Comparison of ENCODE assay signal across 23 mouse cellular contexts in the genomic region with DNA sequence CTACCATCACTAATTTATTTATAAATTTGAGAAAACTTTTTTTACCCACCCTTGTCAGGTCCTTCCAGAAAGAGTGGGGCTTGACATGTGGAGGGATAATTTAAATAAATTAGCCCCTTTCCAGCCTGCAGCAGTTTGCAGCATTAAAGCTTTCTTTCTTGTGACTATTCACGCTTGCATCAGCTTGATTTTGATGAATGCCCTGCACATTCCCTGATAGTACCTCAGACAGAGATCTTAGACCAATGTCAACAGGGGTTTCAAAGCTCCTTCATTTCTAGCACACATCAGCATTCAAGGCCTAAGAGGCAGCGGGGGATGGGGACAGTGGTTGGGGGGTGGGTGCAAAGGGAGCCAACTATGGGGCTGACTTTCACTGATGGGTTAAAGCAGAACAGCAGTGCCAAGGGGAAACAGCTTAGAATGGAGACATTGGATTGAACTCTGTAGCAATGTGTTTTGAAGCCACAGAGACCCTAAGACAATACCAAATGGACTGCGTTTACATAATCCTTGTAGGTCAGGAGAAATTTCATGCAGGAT.
A peak's percentile ranks its signal among the peaks of the same experiment; 100 is the strongest.
DNase-seq lines count a peak whose midpoint lies in the region; ATAC-seq and TF ChIP-seq lines count a peak whose summit lies in the region.
"Had no signal": no experiment of that assay in that cellular context is flagged by ENCODE, and none has a peak within 500 bp of the region (broad histone marks: within the 10 kb centered on the region; RNA-seq: fewer than 3 reads in every experiment).

No protein-coding gene starts in this region.

- no peak overlapping the region for H3K4me3 ChIP-seq in forebrain, embryonic 11.5 days (ENCODE audit: low read depth, low read length)
- H3K4me3 ChIP-seq in forebrain, embryonic 12.5 days (replicated peaks), result no peak overlapping the region
- H3K4me3 ChIP-seq in hindbrain, embryonic 11.5 days (ENCODE audit: low read depth, low read length), result no peak overlapping the region
- no peak overlapping the region for H3K4me3 ChIP-seq in hindbrain, embryonic 10.5 days
- no peak overlapping the region for H3K4me3 ChIP-seq in midbrain, embryonic 11.5 days (ENCODE audit: low read depth, low read length)
- no peak overlapping the region for H3K4me3 ChIP-seq in midbrain, embryonic 14.5 days (replicated peaks; ENCODE audit: low read depth, low read length)
- no peak overlapping the region for H3K4me3 ChIP-seq in stomach, postnatal 0 days (ENCODE audit: low read depth, low read length)
- H3K4me3 ChIP-seq: heart, embryonic 12.5 days; heart, embryonic 15.5 days; hindbrain, embryonic 15.5 days; intestine, embryonic 15.5 days had no signal

- peak; percentile 30; the same call in 1 of the 2 replicates for ATAC-seq in forebrain, embryonic 11.5 days (replicated peaks; ENCODE audit: low FRiP score)
- no peak for ATAC-seq in forebrain, embryonic 12.5 days (ENCODE audit: low FRiP score)
- ATAC-seq in hindbrain, embryonic 11.5 days (ENCODE audit: low FRiP score), result peak; percentile 43; the same call in 1 of the 2 replicates
- ATAC-seq in midbrain, embryonic 11.5 days (ENCODE audit: low FRiP score), result peak; percentile 70
- no peak for ATAC-seq in midbrain, embryonic 14.5 days (ENCODE audit: low FRiP score, low TSS enrichment)
- ATAC-seq in stomach, postnatal 0 days (ENCODE audit: low FRiP score, low TSS enrichment), result no peak
- ATAC-seq: activated CD4-positive, CD25-positive, alpha-beta regulatory T cell, adult 4 months; intestine, embryonic 15.5 days had no signal

- no peak overlapping the region for H3K27ac ChIP-seq in forebrain, embryonic 11.5 days (ENCODE audit: low read depth, low read length)
- no peak overlapping the region for H3K27ac ChIP-seq in forebrain, embryonic 12.5 days
- H3K27ac ChIP-seq in hindbrain, embryonic 11.5 days (ENCODE audit: low read depth, low read length), result no peak overlapping the region
- H3K27ac ChIP-seq in hindbrain, embryonic 10.5 days, result no peak overlapping the region
- no peak overlapping the region for H3K27ac ChIP-seq in midbrain, embryonic 11.5 days (ENCODE audit: low read depth, low read length)
- H3K27ac ChIP-seq in midbrain, embryonic 14.5 days (replicated peaks; ENCODE audit: low read depth, low read length), result no peak overlapping the region
- H3K27ac ChIP-seq in stomach, postnatal 0 days (replicated peaks), result no peak overlapping the region
- H3K27ac ChIP-seq: heart, embryonic 15.5 days; hindbrain, embryonic 15.5 days; intestine, embryonic 15.5 days had no signal

- no peak for TF ChIP-seq EP300 in stomach, postnatal 0 days (optimal IDR thresholded peaks at IDR 0.05)

- no peak for TF ChIP-seq CTCF in brain, embryonic 14.5 days (IDR thresholded peaks at IDR 0.05; ENCODE audit: borderline replicate concordance, extremely low read depth, insufficient read depth, insufficient read length)
- no peak for TF ChIP-seq CTCF in stomach, postnatal 0 days (IDR thresholded peaks at IDR 0.05; ENCODE audit: low read depth)

- H3K9me3 ChIP-seq in forebrain, embryonic 11.5 days (ENCODE audit: control insufficient read depth, low read length), result no peaks in the 10 kb centered on the region
- H3K9me3 ChIP-seq in forebrain, embryonic 12.5 days, result no peaks in the 10 kb centered on the region
- no peaks in the 10 kb centered on the region for H3K9me3 ChIP-seq in hindbrain, embryonic 11.5 days (ENCODE audit: control insufficient read depth, low read length)
- H3K9me3 ChIP-seq in hindbrain, embryonic 10.5 days, result no peaks in the 10 kb centered on the region
- H3K9me3 ChIP-seq in midbrain, embryonic 11.5 days (ENCODE audit: control insufficient read depth, low read length), result no peaks in the 10 kb centered on the region
- H3K9me3 ChIP-seq in midbrain, embryonic 14.5 days (ENCODE audit: control insufficient read depth, low read length), result no peaks in the 10 kb centered on the region
- H3K9me3 ChIP-seq in stomach, postnatal 0 days (ENCODE audit: control insufficient read depth, low read length), result no peaks in the 10 kb centered on the region
- H3K9me3 ChIP-seq: heart, embryonic 12.5 days; heart, embryonic 15.5 days; hindbrain, embryonic 15.5 days; intestine, embryonic 15.5 days had no signal

- TF ChIP-seq POLR2A in brain, embryonic 14.5 days (IDR thresholded peaks at IDR 0.05; ENCODE audit: borderline replicate concordance, extremely low read depth, insufficient read depth, insufficient read length, poor library complexity, severe bottlenecking), result no peak

- 56% methylated on average over 3 of the region's 3 CpGs for WGBS in forebrain, embryonic 11.5 days
- WGBS in forebrain, embryonic 12.5 days, result 51% methylated on average over 3 of the region's 3 CpGs
- WGBS in hindbrain, embryonic 11.5 days, result 55% methylated on average over 3 of the region's 3 CpGs
- 60% methylated on average over 3 of the region's 3 CpGs for WGBS in hindbrain, embryonic 10.5 days
- WGBS in midbrain, embryonic 11.5 days, result 42% methylated on average over 3 of the region's 3 CpGs
- WGBS in midbrain, embryonic 14.5 days, result 24% methylated on average over 3 of the region's 3 CpGs
- 72% methylated on average over 3 of the region's 3 CpGs for WGBS in stomach, postnatal 0 days

- no peak overlapping the region for H3K9ac ChIP-seq in forebrain, embryonic 11.5 days (ENCODE audit: low read length)
- H3K9ac ChIP-seq in forebrain, embryonic 12.5 days, result no peak overlapping the region
- H3K9ac ChIP-seq in hindbrain, embryonic 11.5 days (ENCODE audit: low read depth, low read length), result no peak overlapping the region
- H3K9ac ChIP-seq in midbrain, embryonic 11.5 days (ENCODE audit: low read length), result no peak overlapping the region
- H3K9ac ChIP-seq in midbrain, embryonic 14.5 days (replicated peaks; ENCODE audit: low read length), result no peak overlapping the region
- H3K9ac ChIP-seq in stomach, postnatal 0 days (ENCODE audit: low read length), result no peak overlapping the region
- H3K9ac ChIP-seq: heart, embryonic 12.5 days; heart, embryonic 15.5 days; hindbrain, embryonic 15.5 days; intestine, embryonic 15.5 days had no signal

- no peak overlapping the region for H3K4me2 ChIP-seq in forebrain, embryonic 11.5 days (ENCODE audit: low read depth, low read length, severe bottlenecking)
- H3K4me2 ChIP-seq in forebrain, embryonic 12.5 days, result no peak overlapping the region
- H3K4me2 ChIP-seq in hindbrain, embryonic 11.5 days (replicated peaks; ENCODE audit: low read depth, low read length), result no peak overlapping the region
- no peak overlapping the region for H3K4me2 ChIP-seq in midbrain, embryonic 11.5 days
- H3K4me2 ChIP-seq in midbrain, embryonic 14.5 days (ENCODE audit: low read length), result no peak overlapping the region
- H3K4me2 ChIP-seq in stomach, postnatal 0 days (replicated peaks; ENCODE audit: low read depth), result no peak overlapping the region
- H3K4me2 ChIP-seq: heart, embryonic 12.5 days; heart, embryonic 15.5 days; hindbrain, embryonic 15.5 days; intestine, embryonic 15.5 days had no signal

- no peak for DNase-seq in forebrain, embryonic 11.5 days (ENCODE audit: low spot score)
- no peak for DNase-seq in hindbrain, embryonic 11.5 days (ENCODE audit: low spot score)
- no peak for DNase-seq in hindbrain, embryonic 10.5 days (ENCODE audit: low spot score)
- no peak for DNase-seq in midbrain, embryonic 11.5 days (ENCODE audit: low spot score, missing footprints)
- DNase-seq in midbrain, embryonic 14.5 days, result no peak
- DNase-seq in brain, embryonic 14.5 days (ENCODE audit: low read depth), result peak; percentile 62
- no peak for DNase-seq in stomach, postnatal 0 days (ENCODE audit: low spot score)
- DNase-seq: adrenal gland, adult 8-10 months; adrenal gland, postnatal 25 days; cerebellum, adult 18-20 months; cerebellum, adult 9-10 months; cerebellum, postnatal 14 days; gastrocnemius, postnatal 25 days; heart, adult 18-20 months; heart, postnatal 10 days; heart, postnatal 36 days; kidney, adult 11 months had no signal

- no peaks in the 10 kb centered on the region for H3K4me1 ChIP-seq in forebrain, embryonic 11.5 days (replicated peaks; ENCODE audit: control insufficient read depth, insufficient read depth, low read length)
- H3K4me1 ChIP-seq in forebrain, embryonic 12.5 days, result peaks cover 10% of the 10 kb centered on the region
- no peaks in the 10 kb centered on the region for H3K4me1 ChIP-seq in hindbrain, embryonic 11.5 days (replicated peaks; ENCODE audit: control insufficient read depth, insufficient read depth, low read length)
- H3K4me1 ChIP-seq in hindbrain, embryonic 10.5 days (replicated peaks), result peaks cover 9% of the 10 kb centered on the region
- H3K4me1 ChIP-seq in midbrain, embryonic 11.5 days (ENCODE audit: control insufficient read depth, insufficient read depth, low read length), result peaks cover 5% of the 10 kb centered on the region; the same call in 1 of the 2 replicates
- no peaks in the 10 kb centered on the region for H3K4me1 ChIP-seq in midbrain, embryonic 14.5 days (ENCODE audit: control insufficient read depth, insufficient read depth, low read length)
- no peaks in the 10 kb centered on the region for H3K4me1 ChIP-seq in stomach, postnatal 0 days (replicated peaks; ENCODE audit: control insufficient read depth, insufficient read depth)
- H3K4me1 ChIP-seq: heart, embryonic 12.5 days; heart, embryonic 15.5 days; hindbrain, embryonic 15.5 days; intestine, embryonic 15.5 days had no signal

- H3K36me3 ChIP-seq in forebrain, embryonic 11.5 days (ENCODE audit: control insufficient read depth, insufficient read depth, low read length), result no peaks in the 10 kb centered on the region
- H3K36me3 ChIP-seq in forebrain, embryonic 12.5 days (replicated peaks), result no peaks in the 10 kb centered on the region
- no peaks in the 10 kb centered on the region for H3K36me3 ChIP-seq in hindbrain, embryonic 11.5 days (ENCODE audit: control insufficient read depth, insufficient read depth, low read length)
- H3K36me3 ChIP-seq in hindbrain, embryonic 10.5 days, result no peaks in the 10 kb centered on the region
- no peaks in the 10 kb centered on the region for H3K36me3 ChIP-seq in midbrain, embryonic 11.5 days (ENCODE audit: control insufficient read depth, insufficient read depth, low read length)
- no peaks in the 10 kb centered on the region for H3K36me3 ChIP-seq in midbrain, embryonic 14.5 days (ENCODE audit: control insufficient read depth, insufficient read depth, low read length)
- H3K36me3 ChIP-seq in stomach, postnatal 0 days (ENCODE audit: control insufficient read depth, insufficient read depth, low read length), result no peaks in the 10 kb centered on the region
- H3K36me3 ChIP-seq: heart, embryonic 12.5 days; heart, embryonic 15.5 days; hindbrain, embryonic 15.5 days; intestine, embryonic 15.5 days had no signal

- no peaks in the 10 kb centered on the region for H3K27me3 ChIP-seq in forebrain, embryonic 11.5 days (ENCODE audit: control insufficient read depth, insufficient read depth, low read length)
- no peaks in the 10 kb centered on the region for H3K27me3 ChIP-seq in forebrain, embryonic 12.5 days
- H3K27me3 ChIP-seq in hindbrain, embryonic 11.5 days (ENCODE audit: control insufficient read depth, insufficient read depth, low read length), result no peaks in the 10 kb centered on the region
- no peaks in the 10 kb centered on the region for H3K27me3 ChIP-seq in hindbrain, embryonic 10.5 days (ENCODE audit: insufficient read depth, poor library complexity, severe bottlenecking)
- no peaks in the 10 kb centered on the region for H3K27me3 ChIP-seq in midbrain, embryonic 11.5 days (ENCODE audit: control insufficient read depth, insufficient read depth, low read length)
- H3K27me3 ChIP-seq in midbrain, embryonic 14.5 days (ENCODE audit: control insufficient read depth, insufficient read depth, low read length), result no peaks in the 10 kb centered on the region
- H3K27me3 ChIP-seq in stomach, postnatal 0 days (ENCODE audit: control insufficient read depth, insufficient read depth, low read length), result no peaks in the 10 kb centered on the region
- H3K27me3 ChIP-seq: heart, embryonic 12.5 days; heart, embryonic 15.5 days; hindbrain, embryonic 15.5 days; intestine, embryonic 15.5 days had no signal

Comparison
In these comparisons a context has a peak if more than half of its experiments do, and no peak if none do; other contexts are left out.
1. ATAC-seq: peak in forebrain, embryonic 11.5 days (single experiment), hindbrain, embryonic 11.5 days (single experiment) and midbrain, embryonic 11.5 days (single experiment); none in forebrain, embryonic 12.5 days (single experiment), midbrain, embryonic 14.5 days (single experiment) and stomach, postnatal 0 days (single experiment).